ENCODE assay signal across 7 mouse cellular contexts in the genomic region with DNA sequence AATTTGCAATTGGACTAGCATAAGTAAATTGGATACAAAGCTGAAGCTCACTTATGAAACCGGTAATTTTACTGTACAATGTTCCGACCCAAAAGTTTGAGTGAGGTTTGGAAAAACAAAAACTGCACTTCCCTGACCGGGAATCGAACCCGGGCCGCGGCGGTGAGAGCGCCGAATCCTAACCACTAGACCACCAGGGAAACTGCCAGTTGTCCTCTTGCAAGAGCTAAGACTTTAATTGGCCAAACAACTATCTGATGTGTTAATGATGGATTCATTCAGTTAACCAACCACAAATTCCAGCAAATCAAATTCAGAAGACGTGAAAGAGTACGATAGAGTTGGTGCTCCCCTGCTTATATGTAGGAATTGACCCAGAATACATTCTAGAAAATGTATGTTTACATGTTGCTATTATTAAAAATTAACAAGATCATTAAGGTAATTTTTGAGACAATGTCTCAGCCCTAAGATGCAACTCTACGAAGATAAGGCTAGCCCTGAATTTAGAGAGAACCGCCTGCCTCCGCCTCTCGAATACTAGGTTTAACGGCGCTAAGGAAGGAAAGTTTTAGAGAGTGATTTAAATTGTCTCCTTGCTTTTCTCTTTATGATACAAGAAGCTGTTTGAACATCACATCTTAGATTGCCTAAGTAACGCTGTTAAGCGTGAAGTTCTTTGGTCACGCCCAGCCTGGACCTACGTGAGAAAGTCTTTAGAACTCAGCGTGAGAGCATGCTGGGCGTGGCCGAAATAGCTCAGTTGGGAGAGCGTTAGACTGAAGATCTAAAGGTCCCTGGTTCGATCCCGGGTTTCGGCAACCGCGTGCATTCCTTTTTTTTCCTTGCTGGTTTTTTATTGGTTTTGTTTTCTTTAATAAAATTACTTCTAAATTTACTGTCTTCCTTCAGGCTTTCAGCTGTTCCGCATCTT. TPM values are rescaled to one million over a fixed set of nuclear protein-coding genes. Genes with fewer than 3 reads are reported as not detected.
DNase-seq lines count a peak whose midpoint lies in the region; ATAC-seq and TF ChIP-seq lines count a peak whose summit lies in the region.

No protein-coding gene starts in this region.

- no peaks in the 10 kb centered on the region for H3K27me3 ChIP-seq in embryonic facial prominence, embryonic 12.5 days
- no peaks in the 10 kb centered on the region for H3K27me3 ChIP-seq in heart, adult 2 months (ENCODE audit: control insufficient read depth, insufficient read depth, low read length)
- H3K27me3 ChIP-seq in limb, embryonic 13.5 days = peaks cover 3% of the 10 kb centered on the region
- H3K27me3 ChIP-seq in midbrain, embryonic 15.5 days (replicated peaks) = 0 out of 2 replicates have a peak, but pooled peaks cover 3% of the 10 kb centered on the region

- H3K4me1 ChIP-seq in embryonic facial prominence, embryonic 12.5 days = no peaks in the 10 kb centered on the region; the same call in 1 of the 2 replicates
- no peaks in the 10 kb centered on the region for H3K4me1 ChIP-seq in heart, adult 2 months (ENCODE audit: control insufficient read depth, insufficient read depth, low read length)
- 0 out of 2 replicates have a peak, but pooled peaks cover 5% of the 10 kb centered on the region for H3K4me1 ChIP-seq in limb, embryonic 13.5 days
- peaks cover 19% of the 10 kb centered on the region for H3K4me1 ChIP-seq in midbrain, embryonic 15.5 days

- no peaks in the 10 kb centered on the region for H3K9me3 ChIP-seq in embryonic facial prominence, embryonic 12.5 days
- no peaks in the 10 kb centered on the region for H3K9me3 ChIP-seq in limb, embryonic 13.5 days
- no peaks in the 10 kb centered on the region for H3K9me3 ChIP-seq in midbrain, embryonic 15.5 days

- intact Hi-C loops in heart, adult 2 months (cut with DNase I) = loop anchor here (1.0 to 10.0 kb wide), 4 partner anchors 39 to 784 kb away; a partner anchor contains a TSS

- under 1% methylated on average over 32 of the region's 32 CpGs for WGBS in embryonic facial prominence, embryonic 12.5 days
- under 1% methylated on average over 32 of the region's 32 CpGs for WGBS in heart, adult 2 months
- under 1% methylated on average over 32 of the region's 32 CpGs for WGBS in limb, embryonic 13.5 days
- WGBS in midbrain, embryonic 15.5 days = under 1% methylated on average over 32 of the region's 32 CpGs

- no peak for TF ChIP-seq POLR2A in heart, adult 2 months (IDR thresholded peaks at IDR 0.05; ENCODE audit: insufficient read depth, low read depth, low read length)

- no peak for TF ChIP-seq CTCF in heart, adult 2 months (IDR thresholded peaks at IDR 0.05)

- H3K36me3 ChIP-seq in embryonic facial prominence, embryonic 12.5 days = no peaks in the 10 kb centered on the region
- H3K36me3 ChIP-seq in heart, adult 2 months (ENCODE audit: control insufficient read depth, insufficient read depth, low read length) = no peaks in the 10 kb centered on the region
- no peaks in the 10 kb centered on the region for H3K36me3 ChIP-seq in limb, embryonic 13.5 days
- H3K36me3 ChIP-seq in midbrain, embryonic 15.5 days (replicated peaks) = no peaks in the 10 kb centered on the region

- peak; percentile 85 to 92 for DNase-seq in adrenal gland, postnatal 36 days
- peak; percentile 91 to 97 for DNase-seq in heart, adult 2 months
- DNase-seq in kidney, adult 8-10 months = peak; percentile 86 to 94
- peak; percentile 80 to 92 for DNase-seq in spleen, adult 18-20 months

- ATAC-seq in embryonic facial prominence, embryonic 12.5 days (ENCODE audit: insufficient number of reproducible peaks, insufficient read depth, low FRiP score, low TSS enrichment) = peak; percentile 76
- ATAC-seq in limb, embryonic 13.5 days (ENCODE audit: low FRiP score, low read depth) = peak; percentile 89
- ATAC-seq in midbrain, embryonic 15.5 days (replicated peaks) = peak; percentile 91

- H3K4me3 ChIP-seq in embryonic facial prominence, embryonic 12.5 days = peak overlapping the region; percentile 57
- peak overlapping the region; percentile 82 for H3K4me3 ChIP-seq in heart, adult 2 months
- peak overlapping the region; percentile 64 for H3K4me3 ChIP-seq in limb, embryonic 13.5 days
- peak overlapping the region; percentile 77 for H3K4me3 ChIP-seq in midbrain, embryonic 15.5 days

- H3K79me2 ChIP-seq in heart, adult 2 months (replicated peaks; ENCODE audit: control insufficient read depth, insufficient read depth, low read length) = no peaks in the 10 kb centered on the region

- H3K27ac ChIP-seq in embryonic facial prominence, embryonic 12.5 days = no peak overlapping the region
- H3K27ac ChIP-seq in heart, adult 2 months = peak overlapping the region; percentile 57
- no peak overlapping the region for H3K27ac ChIP-seq in limb, embryonic 13.5 days
- 0 out of 2 replicates have a peak overlapping the region, but pooled peaks have one; percentile 36 for H3K27ac ChIP-seq in midbrain, embryonic 15.5 days

- TF ChIP-seq EP300 in heart, adult 2 months (IDR thresholded peaks at IDR 0.05; ENCODE audit: insufficient read depth, low read depth, low read length) = peak; percentile 96

- peak overlapping the region; percentile 76 for H3K4me2 ChIP-seq in embryonic facial prominence, embryonic 12.5 days (replicated peaks)
- peak overlapping the region; percentile 96 for H3K4me2 ChIP-seq in limb, embryonic 13.5 days (replicated peaks)
- peak overlapping the region; percentile 98 for H3K4me2 ChIP-seq in midbrain, embryonic 15.5 days

- peak overlapping the region; percentile 45; the same call in 1 of the 2 replicates for H3K9ac ChIP-seq in embryonic facial prominence, embryonic 12.5 days
- H3K9ac ChIP-seq in heart, adult 2 months (ENCODE audit: low read depth, low read length) = no peak overlapping the region
- peak overlapping the region; percentile 65 for H3K9ac ChIP-seq in limb, embryonic 13.5 days
- peak overlapping the region; percentile 57 for H3K9ac ChIP-seq in midbrain, embryonic 15.5 days

RNA-seq across cellular contexts. Expression of a gene that starts 15.3 kb away (rescaled TPM):
- total RNA-seq in adrenal gland, postnatal 36 days (2021) = not detected
- not detected in 2 replicates for polyA plus RNA-seq in embryonic facial prominence, embryonic 12.5 days (2016; fragmentation: Nextera tagmentation; extraction: Ambion mirVana)
- total RNA-seq in heart, adult 2 months (2021) = not detected
- not detected in 2 replicates for polyA plus RNA-seq in heart, adult 2 months (2012; rRNA removed)
- not detected in 2 replicates for polyA plus RNA-seq in limb, embryonic 13.5 days (2015; fragmentation: Nextera tagmentation; extraction: Ambion mirVana)
- not detected in 2 replicates for polyA plus RNA-seq in midbrain, embryonic 15.5 days (2015; fragmentation: Nextera tagmentation; extraction: Ambion mirVana)

RNA-seq across cellular contexts. Expression of a gene that starts 18.3 kb away (rescaled TPM):
- total RNA-seq in adrenal gland, postnatal 36 days (2021) = 10 to 100 TPM; 53.3 to 58.8 TPM
- polyA plus RNA-seq in embryonic facial prominence, embryonic 12.5 days (2016; fragmentation: Nextera tagmentation; extraction: Ambion mirVana) = 167 and 170 TPM in 2 replicates
- total RNA-seq in heart, adult 2 months (2021) = 10 to 100 TPM; 18.8 to 19.8 TPM
- polyA plus RNA-seq in heart, adult 2 months (2012; rRNA removed) = 13.5 and 17.2 TPM in 2 replicates
- polyA plus RNA-seq in limb, embryonic 13.5 days (2015; fragmentation: Nextera tagmentation; extraction: Ambion mirVana) = 139 and 140 TPM in 2 replicates
- 81.0 and 89.9 TPM in 2 replicates for polyA plus RNA-seq in midbrain, embryonic 15.5 days (2015; fragmentation: Nextera tagmentation; extraction: Ambion mirVana)

RNA-seq across cellular contexts. Expression of a gene that starts 31.5 kb away (rescaled TPM):
- not detected for total RNA-seq in adrenal gland, postnatal 36 days (2021)
- not detected in 2 replicates for polyA plus RNA-seq in embryonic facial prominence, embryonic 12.5 days (2016; fragmentation: Nextera tagmentation; extraction: Ambion mirVana)
- not detected for total RNA-seq in heart, adult 2 months (2021)
- not detected in 2 replicates for polyA plus RNA-seq in heart, adult 2 months (2012; rRNA removed)
- polyA plus RNA-seq in limb, embryonic 13.5 days (2015; fragmentation: Nextera tagmentation; extraction: Ambion mirVana) = not detected in 2 replicates
- polyA plus RNA-seq in midbrain, embryonic 15.5 days (2015; fragmentation: Nextera tagmentation; extraction: Ambion mirVana) = not detected in 2 replicates

RNA-seq across cellular contexts. Expression of a gene that starts 49.6 kb away (rescaled TPM):
- total RNA-seq in adrenal gland, postnatal 36 days (2021) = not detected
- polyA plus RNA-seq in embryonic facial prominence, embryonic 12.5 days (2016; fragmentation: Nextera tagmentation; extraction: Ambion mirVana) = 0.04 TPM in 1 of 2 replicates, not detected in the other
- total RNA-seq in heart, adult 2 months (2021) = not detected
- not detected in 2 replicates for polyA plus RNA-seq in heart, adult 2 months (2012; rRNA removed)
- 0.06 TPM in 1 of 2 replicates, not detected in the other for polyA plus RNA-seq in limb, embryonic 13.5 days (2015; fragmentation: Nextera tagmentation; extraction: Ambion mirVana)
- polyA plus RNA-seq in midbrain, embryonic 15.5 days (2015; fragmentation: Nextera tagmentation; extraction: Ambion mirVana) = 0.05 TPM in 1 of 2 replicates, not detected in the other

Comparison
In these comparisons a context has a peak if more than half of its experiments do, and no peak if none do; other contexts are left out.
1. H3K27ac ChIP-seq: peak in heart, adult 2 months (single experiment) and midbrain, embryonic 15.5 days (single experiment); none in embryonic facial prominence, embryonic 12.5 days (single experiment) and limb, embryonic 13.5 days (single experiment).
2. Peak in every context shown above with its lines, with median percentiles within 50 percentile points of each other: DNase-seq, ATAC-seq, H3K4me2 ChIP-seq and H3K4me3 ChIP-seq.